Mouse (Mus musculus) left cerebral cortex, adult 11 months (tissue): ENCODE results near the gene Slc5a1.

Source experiments
- DNase-seq: peaks from one replicate; pipeline ENCODE4 v3.0.0; 2022; ENCODE audit warnings: low spot score

Gene Slc5a1

DNA sequence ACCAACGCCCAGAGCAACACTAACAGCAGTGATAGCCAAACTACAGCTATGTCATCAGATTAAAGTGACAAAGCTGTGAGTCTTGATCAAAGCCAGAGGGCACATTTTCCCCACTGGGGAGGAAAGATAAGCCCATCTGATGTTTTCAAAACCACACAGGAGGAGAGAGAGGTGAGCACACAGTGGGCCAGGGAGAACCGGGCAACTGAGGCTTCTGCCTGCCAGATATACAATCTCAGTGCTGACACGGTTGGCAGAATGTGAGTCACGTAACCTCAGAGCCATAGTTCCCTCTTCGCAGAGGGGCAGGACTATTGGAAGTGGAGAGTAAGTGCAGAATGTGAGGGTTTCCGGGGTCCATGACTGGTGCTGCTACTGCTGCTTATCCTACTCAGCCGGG lies 89.5 kb downstream of the Slc5a1 start:
- DNase-seq = no peak

DNA sequence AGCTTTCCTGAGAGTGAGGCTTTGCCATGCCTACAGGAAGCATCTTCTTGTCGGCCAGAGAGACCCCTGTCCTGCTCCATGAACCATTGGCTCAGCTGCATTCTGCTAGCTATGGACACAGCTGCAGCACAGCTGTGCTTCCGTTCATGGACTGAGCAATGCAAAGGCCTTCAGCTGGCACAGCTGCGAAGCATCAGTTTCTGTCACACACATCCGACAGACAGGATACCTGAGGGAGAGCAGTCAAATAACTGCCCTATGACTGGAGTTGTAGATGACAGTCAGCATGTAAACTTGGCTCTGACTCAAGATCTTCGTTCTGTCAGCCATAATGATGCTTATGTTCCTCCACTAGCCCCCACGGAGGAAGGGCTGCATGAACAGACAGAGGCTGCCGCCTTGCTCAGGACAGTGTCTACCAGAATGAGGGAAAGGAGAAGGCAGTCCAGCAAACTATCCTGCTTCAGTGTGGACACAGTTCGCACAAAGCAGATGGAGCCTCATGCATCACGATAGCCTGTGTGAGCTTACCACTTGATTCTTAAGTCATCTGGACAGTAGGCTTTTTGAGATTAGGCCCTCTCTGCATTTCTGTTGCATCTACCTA lies 91.3 kb downstream of the Slc5a1 start:
- no peak for DNase-seq

DNA sequence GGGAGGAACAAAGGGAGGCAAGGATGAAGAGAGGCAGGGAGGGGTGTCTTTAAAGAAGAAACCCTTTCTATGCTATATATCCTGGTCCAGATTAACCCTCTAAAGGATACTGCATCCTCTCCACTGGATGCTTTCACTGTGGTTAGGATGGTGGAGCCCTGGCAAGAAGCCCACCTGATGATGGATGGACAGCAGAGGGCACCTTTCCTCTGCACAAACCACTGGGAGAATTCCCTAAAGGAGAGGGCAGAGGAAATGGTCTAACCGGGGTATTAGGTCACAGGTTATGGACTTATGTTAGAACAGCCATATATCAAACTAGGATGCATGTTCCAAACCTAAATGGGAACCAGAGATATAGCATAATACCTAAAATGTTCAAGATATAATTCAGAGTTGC lies 96.1 kb downstream of the Slc5a1 start:
- no peak for DNase-seq

DNA sequence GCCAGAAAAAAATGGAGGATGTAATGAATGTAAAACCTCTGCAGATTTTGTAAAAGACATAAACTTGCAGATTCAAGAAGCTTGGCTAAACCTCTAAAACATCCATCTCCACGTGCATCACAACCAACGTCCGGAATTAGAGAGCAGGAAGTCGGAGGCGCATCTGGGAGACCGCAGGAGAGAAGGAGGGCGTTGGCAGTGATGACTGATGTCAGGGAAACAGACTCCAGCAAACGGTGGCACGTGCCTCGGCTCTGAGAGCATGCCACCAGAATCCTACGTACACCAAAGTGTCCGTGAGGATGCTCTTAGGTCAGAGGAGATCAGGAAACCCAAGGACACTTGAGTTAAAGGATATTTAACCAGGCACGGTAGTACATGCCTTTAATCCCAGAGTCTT lies 97.7 kb downstream of the Slc5a1 start:
- DNase-seq = no peak

DNA sequence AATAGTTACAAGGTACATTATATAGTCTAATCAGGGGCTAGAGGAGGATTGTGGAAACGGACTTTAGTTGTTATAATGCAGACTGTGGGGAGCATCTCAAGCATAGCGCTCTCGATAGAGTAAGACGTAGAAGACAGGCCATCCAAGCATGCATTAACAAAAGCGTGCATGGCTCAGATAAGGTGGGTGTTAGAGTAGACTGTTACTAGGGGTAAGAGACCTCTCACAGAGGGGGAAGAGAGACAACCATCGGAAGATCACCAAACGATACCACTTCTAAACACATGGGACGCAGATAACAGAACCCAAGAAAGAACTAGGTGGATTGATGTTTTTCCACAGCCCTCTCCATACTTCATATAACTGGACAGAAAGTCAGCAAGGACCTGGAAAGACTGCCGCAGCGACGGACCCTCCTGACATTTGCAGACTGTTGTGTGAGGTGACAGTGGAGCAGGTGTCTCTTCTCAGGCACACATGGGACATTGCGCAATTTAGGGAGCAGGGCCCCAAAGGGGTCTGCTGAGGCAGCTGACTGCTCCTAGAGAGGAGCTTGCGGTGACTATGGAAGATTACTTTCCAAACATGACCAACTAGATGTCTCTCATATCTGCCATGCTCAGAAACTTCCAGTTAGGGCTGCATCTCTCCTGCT lies 98.6 kb downstream of the Slc5a1 start:
- DNase-seq = no peak

DNA sequence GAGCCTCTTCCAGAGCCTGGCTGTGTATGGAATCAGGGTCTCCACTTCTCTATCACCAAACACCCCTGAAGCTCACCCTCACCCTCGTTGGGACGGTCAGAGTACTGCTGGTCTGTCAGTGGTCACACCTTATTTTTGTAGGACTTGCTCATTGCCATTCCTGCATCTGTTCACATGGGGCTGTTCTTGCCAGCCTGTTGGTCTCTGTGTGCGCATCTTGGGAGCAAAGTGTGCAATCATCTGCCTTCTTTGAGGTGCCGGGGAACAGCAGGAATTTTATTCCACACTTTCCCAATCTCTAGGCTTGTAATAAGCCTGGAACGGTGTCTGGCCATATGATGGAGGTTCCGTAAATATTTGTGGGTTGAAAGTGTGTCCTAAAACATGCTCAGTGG lies 99.1 kb downstream of the Slc5a1 start:
- DNase-seq = no peak

DNA sequence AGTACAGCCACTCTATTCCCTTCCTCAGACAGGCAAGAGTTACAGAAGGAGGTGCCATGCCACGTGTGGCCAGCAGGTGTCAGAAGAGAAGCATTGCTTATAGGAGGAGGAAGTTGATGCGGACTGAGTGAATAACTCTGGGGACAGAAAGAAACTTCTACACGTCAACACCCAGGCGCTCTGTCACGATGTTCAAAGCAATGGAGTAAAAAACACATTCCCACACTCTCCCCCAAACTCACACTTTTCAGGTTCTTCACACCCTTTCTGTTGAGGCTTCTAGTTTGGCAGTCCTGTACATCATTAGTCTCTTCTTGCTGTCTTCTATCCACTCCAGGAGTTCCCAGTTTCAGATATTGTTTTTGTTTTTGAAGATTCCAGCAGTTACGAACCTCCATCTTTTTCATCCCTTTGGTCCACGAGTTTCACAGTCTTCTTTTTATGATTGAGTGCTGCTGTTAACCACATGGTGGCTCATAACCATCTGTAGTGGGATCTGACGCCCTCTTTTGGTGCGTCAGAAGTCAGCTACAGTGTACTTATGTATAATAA lies 99.7 kb downstream of the Slc5a1 start:
- peak; percentile 54 for DNase-seq

DNA sequence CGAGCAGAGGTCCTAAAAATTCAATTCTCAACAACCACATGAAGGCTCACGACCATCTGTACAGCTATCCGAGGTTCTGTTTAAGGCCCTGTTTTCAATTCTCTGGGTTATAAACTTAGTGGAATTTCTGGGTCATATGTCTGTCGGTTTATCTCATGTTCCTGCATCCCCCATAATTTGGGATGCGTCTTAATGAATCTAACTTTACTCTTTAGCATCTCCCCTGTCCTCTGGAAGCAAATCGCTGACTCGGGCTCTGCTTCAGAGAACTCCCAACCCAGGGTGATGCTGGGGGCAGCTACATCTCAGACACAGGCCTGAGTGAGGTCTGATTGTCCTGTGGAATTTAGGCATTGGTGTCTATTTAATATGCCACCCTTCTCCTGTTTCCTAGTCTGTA lies 100.3 kb downstream of the Slc5a1 start:
- no peak for DNase-seq

DNA sequence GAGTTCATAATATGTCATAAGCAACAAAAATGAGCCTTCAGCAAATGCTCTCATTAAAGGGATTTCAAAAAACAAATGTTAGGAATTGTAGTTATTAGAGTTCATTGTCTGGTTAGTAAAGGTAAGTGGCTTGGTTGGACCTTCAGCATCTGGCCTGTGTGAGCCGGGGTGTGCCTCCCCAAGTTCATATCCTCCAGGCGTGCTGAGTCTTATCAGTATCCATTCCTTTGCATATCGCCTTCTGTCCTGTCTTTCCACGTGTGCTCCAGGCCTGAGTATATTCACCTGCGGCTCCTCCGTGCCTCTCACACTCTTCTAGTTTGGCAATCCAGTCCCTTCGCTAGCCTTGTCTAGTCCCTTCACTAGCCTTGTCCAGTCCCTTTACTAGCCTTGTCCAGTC lies 102.3 kb downstream of the Slc5a1 start:
- no peak for DNase-seq

DNA sequence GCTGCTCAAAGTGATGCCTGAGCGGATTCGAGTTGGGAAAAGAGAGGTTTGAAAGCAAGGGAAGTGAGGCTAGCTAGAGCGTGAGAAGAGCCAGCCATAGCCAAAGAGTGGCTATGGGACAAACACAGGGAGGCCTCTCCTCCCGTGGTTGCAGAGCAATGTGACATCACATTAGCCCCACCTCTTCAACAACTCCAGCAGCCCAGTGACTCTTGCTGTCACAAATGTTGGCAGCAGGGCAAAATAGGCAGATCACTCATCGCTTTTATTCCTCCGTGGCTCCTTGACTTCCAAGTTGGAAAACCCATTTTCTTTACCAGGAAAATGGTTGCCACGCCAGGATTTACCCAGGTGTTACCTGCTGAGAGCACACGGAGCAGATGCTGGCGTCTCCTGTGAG lies 103.1 kb downstream of the Slc5a1 start:
- DNase-seq = no peak

DNA sequence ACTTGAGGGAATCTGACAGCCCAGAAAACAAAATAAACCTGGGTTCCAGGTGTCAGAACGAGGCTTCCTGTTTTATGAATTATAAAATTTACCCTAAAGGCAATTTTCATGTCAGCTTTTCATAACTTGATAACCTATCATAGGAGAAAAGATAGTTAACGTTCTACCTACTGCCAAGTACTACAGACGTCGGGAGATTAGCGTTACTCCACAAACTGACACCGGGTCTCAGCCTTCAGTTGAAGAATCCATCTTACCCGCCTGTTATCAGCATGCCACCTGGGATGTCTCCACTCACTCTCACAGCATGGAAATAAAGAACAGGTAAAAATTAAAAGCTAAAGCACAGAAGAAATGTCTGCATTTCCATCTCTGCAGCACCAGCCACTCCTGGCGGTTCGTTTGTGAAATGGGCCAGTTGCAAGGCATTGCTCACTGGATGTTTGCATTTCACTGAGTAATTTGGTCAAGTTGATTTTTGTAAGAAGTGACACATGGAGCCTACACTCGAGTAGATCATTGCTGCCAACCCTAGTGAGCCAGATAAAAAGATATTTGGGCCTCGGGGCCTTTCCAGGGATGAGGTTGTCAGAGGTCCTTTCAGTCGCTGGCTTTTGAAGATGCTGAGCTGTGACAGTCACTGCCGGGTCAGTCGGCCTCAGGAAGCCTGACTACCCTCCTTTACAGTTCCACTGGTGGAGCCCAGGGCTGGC lies 104.7 kb downstream of the Slc5a1 start:
- DNase-seq = no peak

DNA sequence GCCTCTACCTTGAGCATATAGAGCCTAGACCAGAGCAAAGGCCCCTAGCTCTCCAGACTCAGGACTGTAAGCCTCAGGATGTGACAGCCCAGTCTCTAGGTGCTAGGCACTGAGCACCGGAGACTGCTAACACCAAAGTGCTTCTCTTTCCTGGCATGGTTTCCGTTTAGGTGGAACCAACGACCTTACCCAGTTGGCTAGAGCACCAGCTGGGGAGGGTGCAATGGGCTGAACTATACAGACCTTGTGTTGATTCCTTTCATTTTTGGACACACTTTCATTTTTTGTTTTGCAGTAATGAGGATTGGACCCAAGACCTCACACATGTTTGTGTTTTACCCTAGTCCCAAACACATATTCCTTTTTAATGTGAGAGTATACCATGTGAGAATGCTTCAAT lies 106.5 kb downstream of the Slc5a1 start:
- DNase-seq = no peak

DNA sequence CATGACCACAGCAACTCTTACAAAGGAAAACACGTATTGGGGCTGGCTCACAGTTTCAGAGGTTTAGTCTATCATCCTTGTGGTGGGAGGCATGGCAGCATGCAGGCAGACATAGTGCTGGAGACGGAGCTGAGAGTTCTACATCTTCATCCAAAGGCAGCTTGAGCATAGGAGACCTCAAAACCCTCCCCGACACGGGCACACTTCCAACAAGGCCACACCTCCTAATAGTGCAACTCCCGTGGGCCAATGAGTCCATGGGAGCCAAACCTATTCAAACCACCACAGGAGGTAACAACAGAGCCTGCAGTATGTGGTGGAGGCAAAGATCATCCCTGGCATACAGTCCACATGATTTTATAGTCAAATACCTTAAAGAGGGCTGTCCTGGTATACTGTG lies 107.2 kb downstream of the Slc5a1 start:
- no peak for DNase-seq
